Mouse (Mus musculus) left cerebral cortex, adult 9 months (tissue): ENCODE data around the gene Rell1.

Source experiments
- DNase-seq, 2 experiments: peaks; one replicate each; pipeline ENCODE4 v3.0.0; 2022; ENCODE audit warnings: low spot score in 2 of 2

Gene Rell1

GRCm38 (mm10) chr5:63952039-63952438, 16.7 kb downstream of the Rell1 start:
- no peak for DNase-seq

GRCm38 (mm10) chr5:63951421-63951911, 17.2 kb downstream of the Rell1 start:
- DNase-seq: no peak

- no peak for DNase-seq
Measured at GRCm38 (mm10) chr5:63949195-63949594, 19.5 kb downstream of the Rell1 start.

GRCm38 (mm10) chr5:63947526-63947925, 21.2 kb downstream of the Rell1 start:
- DNase-seq: no peak

- DNase-seq: no peak
Measured at GRCm38 (mm10) chr5:63943291-63943690, 25.4 kb downstream of the Rell1 start.

GRCm38 (mm10) chr5:63941891-63942290, 26.8 kb downstream of the Rell1 start:
- DNase-seq: no peak

GRCm38 (mm10) chr5:63938575-63938974, 30.1 kb downstream of the Rell1 start:
- DNase-seq: peak in 1 of 2 experiments; percentile 43

- DNase-seq: no peak
Measured at GRCm38 (mm10) chr5:63936740-63937139, 32.0 kb downstream of the Rell1 start.

GRCm38 (mm10) chr5:63935581-63935980, 33.1 kb downstream of the Rell1 start:
- DNase-seq: no peak

- no peak for DNase-seq
Measured at GRCm38 (mm10) chr5:63932829-63933228, 35.9 kb downstream of the Rell1 start.

- DNase-seq: no peak
Measured at GRCm38 (mm10) chr5:63930824-63931358, 37.8 kb downstream of the Rell1 start.

- DNase-seq: no peak
Measured at GRCm38 (mm10) chr5:63925035-63925628, 43.6 kb downstream of the Rell1 start.

- DNase-seq: no peak
Measured at GRCm38 (mm10) chr5:63923305-63924025, 45.2 kb downstream of the Rell1 start.

GRCm38 (mm10) chr5:63918201-63918600, 50.5 kb downstream of the Rell1 start:
- no peak for DNase-seq

GRCm38 (mm10) chr5:63916457-63917139, 52.1 kb downstream of the Rell1 start:
- DNase-seq: no peak

GRCm38 (mm10) chr5:63914896-63915295, 53.8 kb downstream of the Rell1 start:
- DNase-seq: no peak

- DNase-seq: no peak
Measured at GRCm38 (mm10) chr5:63910171-63910960, 58.3 kb downstream of the Rell1 start.

GRCm38 (mm10) chr5:63907513-63907912, 61.2 kb downstream of the Rell1 start:
- no peak for DNase-seq

- peak; percentile 33 to 88 for DNase-seq
Measured at GRCm38 (mm10) chr5:63906149-63907093, 62.3 kb downstream of the Rell1 start.

- no peak for DNase-seq
Measured at GRCm38 (mm10) chr5:63903329-63903728, 65.4 kb downstream of the Rell1 start.

GRCm38 (mm10) chr5:63897820-63898110, 70.9 kb downstream of the Rell1 start:
- DNase-seq: no peak
